Mouse (Mus musculus) monocyte, adult 2 months (primary cell): ENCODE measurements around the gene Hfe.
"Not testable (repeated sequence)": the region's sequence is repeated elsewhere in the genome, so short reads cannot be mapped to it uniquely, and the experiment has no call there.

Experiments
- DNase-seq, 2 experiments: peaks; one replicate each; pipeline ENCODE4 v3.0.0; 2022; ENCODE audit warnings: low spot score in 2 of 2, low read depth in 1 of 2

The Hfe gene

GRCm38 (mm10) chr13:23687181-23687580 lies 23.5 kb downstream of the Hfe start:
- no peak for DNase-seq

- no peak for DNase-seq
These were observed 24.7 kb downstream of the Hfe start for GRCm38 (mm10) chr13:23685966-23686365.

- no peak for DNase-seq
These were observed 25.4 kb downstream of the Hfe start for GRCm38 (mm10) chr13:23685121-23685861.

GRCm38 (mm10) chr13:23684295-23684945 lies 26.2 kb downstream of the Hfe start:
- peak in 1 of 2 experiments; percentile 32 for DNase-seq

- DNase-seq = peak; percentile 78 to 87
These were observed 26.8 kb downstream of the Hfe start, which contains the start of the genes Hist1h2ac and Hist1h2bc for GRCm38 (mm10) chr13:23683755-23684281. Hist1h2ac (minus strand) TSS chr13:23683948. Hist1h2bc (plus strand) TSS chr13:23684199.

- DNase-seq = not testable (repeated sequence)
These were observed 27.5 kb downstream of the Hfe start for GRCm38 (mm10) chr13:23682947-23683754.

- no peak for DNase-seq
These were observed 28.1 kb downstream of the Hfe start for GRCm38 (mm10) chr13:23682623-23682946.

GRCm38 (mm10) chr13:23681990-23682582 lies 28.6 kb downstream of the Hfe start:
- no peak for DNase-seq

GRCm38 (mm10) chr13:23662536-23662935 lies 48.1 kb downstream of the Hfe start:
- no peak for DNase-seq

- DNase-seq = no peak
These were observed 50.9 kb downstream of the Hfe start for GRCm38 (mm10) chr13:23659636-23660366.
